Mouse (Mus musculus) liver (tissue): ENCODE measurements around the gene Krtap3-3.
"Not testable (repeated sequence)": the region's sequence is repeated elsewhere in the genome, so short reads cannot be mapped to it uniquely, and the experiment has no call there.

Experiments
- DNase-seq: peaks from one replicate; pipeline ENCODE4 v3.0.0-alpha.2; 2020; ENCODE audit warnings: mixed read lengths

The Krtap3-3 gene

DNA sequence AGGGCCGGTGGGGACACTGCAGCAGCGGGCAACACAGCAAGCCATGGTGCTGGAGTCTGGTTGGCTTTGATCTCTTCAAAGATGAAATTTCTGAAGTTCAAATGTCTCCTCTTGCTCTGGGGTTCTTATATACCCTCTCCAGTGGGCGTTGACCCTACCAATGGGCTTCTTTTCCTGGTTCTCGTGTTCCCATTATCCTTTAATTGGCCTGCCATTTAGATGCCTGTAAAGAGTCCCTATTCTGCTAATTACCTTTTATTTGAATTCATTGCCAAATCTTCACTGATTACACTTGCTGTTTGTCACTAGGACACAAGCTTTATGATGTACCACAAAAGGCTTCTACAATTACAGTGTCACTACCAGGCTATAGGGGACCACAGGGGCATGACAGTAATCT, at the start of gene Krtap3-3:
Gene Krtap3-3, minus strand, starts transcription at position 101 of the 400 bp plus-strand sequence.
- no peak for DNase-seq

- DNase-seq, result not testable (repeated sequence)
Observed at GRCm38 (mm10) chr11:99597742-99598141, 47.1 kb upstream of the Krtap3-3 start, which contains the start of gene Krtap9-3. Krtap9-3 (minus strand) TSS chr11:99598105.

GRCm38 (mm10) chr11:99590981-99591380, 40.3 kb upstream of the Krtap3-3 start, which contains the start of gene Krtap1-3:
Krtap1-3 (minus strand) TSS chr11:99591339.
- DNase-seq, result no peak

DNA sequence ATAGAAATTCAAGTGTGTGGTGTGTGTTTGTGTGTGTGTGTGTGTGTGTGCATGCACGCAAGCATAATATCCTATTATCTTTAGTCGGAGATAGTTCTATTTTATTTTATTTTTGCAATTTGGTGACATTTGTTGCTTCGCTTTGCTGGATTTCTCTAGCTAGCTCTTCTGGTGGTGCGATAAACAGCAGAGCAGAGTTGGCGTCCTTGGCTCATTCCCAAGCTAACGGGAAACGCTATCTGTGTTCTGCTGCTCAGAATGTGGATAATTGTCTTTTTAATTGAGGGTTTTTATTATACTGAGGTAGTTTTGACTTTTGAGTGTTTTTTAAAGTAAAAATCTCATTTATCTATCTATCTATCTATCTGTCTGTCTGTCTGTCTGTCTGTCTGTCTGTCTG, 34.4 kb upstream of the Krtap3-3 start:
- DNase-seq, result no peak

- no peak for DNase-seq
Observed at GRCm38 (mm10) chr11:99583245-99583704, 32.6 kb upstream of the Krtap3-3 start, which contains the start of gene Krtap1-4. Krtap1-4 (minus strand) TSS chr11:99583654.

DNA sequence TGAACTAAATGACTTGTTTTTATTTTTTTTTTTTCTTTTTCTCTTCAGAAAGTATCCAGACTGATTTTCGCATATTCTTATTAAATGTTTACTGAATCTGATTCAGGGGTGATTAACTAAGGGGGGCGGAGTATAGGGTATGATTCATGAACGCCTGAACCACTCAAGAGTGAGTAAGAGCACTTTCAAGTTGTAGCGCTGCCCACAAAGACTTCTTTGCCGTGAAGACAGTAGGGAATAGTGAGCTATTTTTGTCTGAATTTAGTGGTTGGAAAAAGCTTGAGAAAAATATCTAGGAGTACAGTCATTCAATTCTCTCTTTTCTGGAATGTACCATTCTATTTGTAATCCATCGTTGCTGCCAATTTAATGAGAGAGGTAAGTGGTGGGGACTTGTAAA, 30.9 kb upstream of the Krtap3-3 start:
- DNase-seq, result no peak

- no peak for DNase-seq
Observed at GRCm38 (mm10) chr11:99581051-99581450, 30.4 kb upstream of the Krtap3-3 start.

- DNase-seq, result no peak
Observed at GRCm38 (mm10) chr11:99580636-99581035, 30.0 kb upstream of the Krtap3-3 start, which contains the start of gene Krtap1-5. Krtap1-5 (minus strand) TSS chr11:99581016.

DNA sequence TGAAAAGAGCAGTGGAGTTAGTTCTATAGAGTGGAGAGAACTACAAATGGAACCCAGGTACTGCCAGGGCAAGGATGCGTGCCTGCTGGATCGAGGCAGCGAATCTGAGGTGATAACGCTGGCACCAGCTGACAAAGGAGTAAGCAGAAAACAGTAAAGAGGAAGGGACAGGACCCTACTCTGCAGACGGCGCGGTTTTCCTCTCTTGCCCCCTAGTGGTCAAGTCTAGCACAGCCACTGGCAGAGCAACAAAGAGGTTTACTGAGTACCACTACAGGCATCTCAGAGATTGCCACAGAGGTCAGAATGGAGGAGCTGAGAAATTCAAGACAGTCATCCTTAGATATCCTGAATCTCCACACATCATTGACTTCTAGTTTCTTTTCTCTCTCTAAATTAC, 23.4 kb upstream of the Krtap3-3 start:
- DNase-seq, result peak; percentile 59

DNA sequence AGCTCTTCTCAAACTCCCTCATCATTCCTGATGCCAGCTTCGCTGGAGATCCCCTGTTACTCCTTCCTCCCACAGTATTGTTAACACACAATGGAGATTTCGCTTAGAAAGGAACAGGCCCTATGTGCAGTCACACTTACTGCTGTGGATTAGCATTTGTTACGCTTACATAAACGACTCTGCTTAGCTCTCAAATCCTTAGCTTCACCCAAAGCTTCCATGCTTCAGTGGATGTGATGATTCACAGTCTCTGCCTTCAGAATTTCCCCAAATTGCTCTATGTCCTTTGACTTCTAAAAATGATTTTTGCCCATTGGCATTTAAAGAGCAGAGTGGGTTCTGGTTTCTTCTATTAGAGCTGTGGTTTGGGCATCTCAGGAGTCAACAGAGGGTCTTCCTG, 22.5 kb upstream of the Krtap3-3 start:
- DNase-seq, result no peak

DNA sequence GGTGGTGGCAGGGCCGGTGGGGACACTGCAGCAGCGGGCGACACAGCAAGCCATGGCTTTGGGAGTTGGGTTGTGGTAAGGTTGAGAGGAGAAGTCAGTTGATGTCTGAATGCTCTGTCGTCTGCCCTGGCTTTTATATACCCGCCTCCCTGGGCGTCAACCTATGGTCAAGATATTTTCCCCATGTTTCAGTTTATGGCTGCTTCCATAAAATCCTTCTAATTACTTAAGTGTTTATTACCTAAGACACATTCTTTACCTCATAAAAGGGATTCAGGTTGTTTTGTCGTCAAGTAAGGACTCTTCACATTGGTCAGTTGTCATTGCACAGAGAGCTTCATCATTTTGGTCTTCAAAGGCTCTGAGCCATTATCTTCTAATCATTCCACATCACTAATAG, 15.9 kb upstream of the Krtap3-3 start, which contains the start of gene Krtap3-1:
Gene Krtap3-1, minus strand, starts transcription at position 101 of the 400 bp plus-strand sequence.
- DNase-seq, result no peak

DNA sequence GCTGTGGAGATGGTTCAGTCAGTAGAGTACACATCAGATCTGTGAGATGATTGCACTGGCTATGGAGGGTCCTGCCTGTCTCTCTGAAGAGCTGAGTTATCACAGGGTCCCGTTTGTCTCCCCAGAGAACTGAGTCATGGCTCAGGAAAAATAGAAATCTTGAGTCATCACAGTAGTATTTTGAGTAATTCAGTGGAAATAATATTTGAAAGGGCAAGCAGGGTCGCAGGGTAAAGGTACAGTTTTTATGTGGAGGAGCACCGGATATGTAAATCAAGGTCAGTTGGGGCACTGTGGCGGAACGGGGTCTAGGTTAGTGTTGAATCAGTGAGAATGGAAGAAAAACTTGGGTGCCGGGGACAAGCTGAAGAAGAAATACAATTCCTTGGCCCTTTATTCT, 11.9 kb upstream of the Krtap3-3 start:
- DNase-seq, result no peak

DNA sequence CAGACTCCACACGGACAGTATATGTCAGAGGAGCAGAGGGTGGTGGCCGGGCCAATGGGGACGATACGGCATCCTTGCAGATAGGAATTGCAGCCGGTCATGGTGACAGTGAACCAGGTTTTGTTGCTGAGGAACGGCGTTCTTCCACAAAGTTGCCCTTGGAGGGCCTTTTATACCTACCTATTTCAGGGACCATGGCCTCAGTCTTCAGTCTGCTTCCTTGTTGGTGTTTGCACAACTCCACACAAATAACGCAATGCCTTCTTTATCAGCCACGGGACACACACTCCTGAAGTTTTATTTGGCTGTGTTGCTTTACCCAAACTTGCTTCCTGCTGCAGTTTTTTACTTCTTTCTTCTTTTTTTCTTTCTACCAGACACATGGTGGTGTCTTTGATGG, 8.7 kb upstream of the Krtap3-3 start, which contains the start of gene Gm11939:
Gene Gm11939, minus strand, starts transcription at position 101 of the 400 bp plus-strand sequence.
- no peak for DNase-seq

DNA sequence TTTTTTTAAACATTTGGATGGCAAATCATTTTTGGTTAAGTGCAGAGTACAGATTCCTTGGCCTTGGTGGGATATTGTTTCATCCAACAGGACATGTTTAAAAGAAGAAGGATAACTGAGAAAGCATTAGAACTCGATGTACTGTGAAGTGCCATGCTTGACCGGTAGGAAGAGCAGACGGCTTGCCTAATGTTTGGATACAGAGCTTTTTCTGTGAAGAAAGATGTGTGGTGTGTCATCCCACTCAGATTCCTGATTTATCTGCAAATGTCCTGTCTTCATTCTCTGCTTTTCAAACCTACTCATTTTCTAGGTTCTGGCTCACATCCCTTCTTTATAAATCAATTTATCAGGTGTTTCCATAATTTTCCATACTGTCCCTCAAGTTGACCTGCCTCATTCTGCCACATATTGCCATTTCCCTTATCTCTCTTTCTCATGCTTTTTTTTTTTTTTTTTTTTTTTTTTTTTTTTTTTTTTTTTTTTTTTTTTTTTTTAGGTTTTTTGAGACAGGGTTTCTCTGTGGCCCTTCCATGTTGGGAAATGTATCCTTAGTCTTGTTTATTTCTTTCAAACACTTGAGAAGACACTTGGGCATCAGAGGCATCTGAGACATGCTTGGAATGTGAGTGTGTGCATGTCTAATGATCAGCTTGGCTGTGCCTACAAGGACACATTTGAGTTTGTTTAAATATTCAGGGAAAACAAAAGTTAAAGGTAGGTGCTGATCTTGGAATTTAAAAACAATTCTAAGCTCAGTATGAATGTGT, 7.5 kb upstream of the Krtap3-3 start:
- no peak for DNase-seq

- DNase-seq, result no peak
Observed at GRCm38 (mm10) chr11:99556753-99557152, 6.1 kb upstream of the Krtap3-3 start, which contains the start of gene Krtap3-2. Krtap3-2 (minus strand) TSS chr11:99556853.

DNA sequence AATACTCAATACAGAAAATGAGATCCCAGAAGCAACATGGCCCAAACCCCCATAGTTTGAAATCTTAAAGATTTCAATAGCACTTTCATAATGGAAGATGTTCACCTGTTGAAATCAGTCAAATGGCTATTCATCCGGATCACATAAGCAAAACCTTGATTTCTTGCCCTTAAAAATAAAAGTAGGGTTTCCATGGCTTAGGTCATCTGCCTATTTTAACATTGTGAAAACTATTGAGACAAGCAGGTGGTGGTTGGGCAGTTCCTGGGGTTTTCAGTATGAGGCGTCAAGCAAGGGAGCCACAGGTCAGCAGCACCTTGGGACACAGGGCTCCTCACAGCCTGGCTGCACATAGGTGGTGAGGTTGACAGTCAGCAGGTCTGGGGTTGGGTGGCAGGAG, 5.5 kb upstream of the Krtap3-3 start:
- no peak for DNase-seq

- no peak for DNase-seq
Observed at GRCm38 (mm10) chr11:99547892-99548291, 2.8 kb downstream of the Krtap3-3 start.

DNA sequence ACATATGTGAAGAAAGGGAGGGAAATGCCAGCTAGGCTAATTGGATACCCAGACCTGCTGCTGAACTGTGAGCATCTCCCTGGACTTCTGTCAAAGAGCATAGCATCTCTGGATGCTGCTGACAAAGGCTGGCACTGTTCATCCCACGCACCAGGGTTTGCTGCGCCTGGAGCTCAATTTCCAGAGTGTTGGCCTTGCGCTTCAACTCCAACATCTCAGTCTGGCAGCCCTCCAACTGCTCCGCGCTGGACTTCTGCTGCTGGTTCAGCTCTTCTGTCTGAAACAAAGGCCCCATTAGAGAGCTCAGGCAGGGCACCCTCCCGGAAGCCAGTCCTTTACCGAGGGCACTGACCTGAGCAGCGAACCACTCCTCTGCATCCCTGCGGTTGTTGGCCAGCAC, 10.9 kb downstream of the Krtap3-3 start:
- peak; percentile 11 for DNase-seq

DNA sequence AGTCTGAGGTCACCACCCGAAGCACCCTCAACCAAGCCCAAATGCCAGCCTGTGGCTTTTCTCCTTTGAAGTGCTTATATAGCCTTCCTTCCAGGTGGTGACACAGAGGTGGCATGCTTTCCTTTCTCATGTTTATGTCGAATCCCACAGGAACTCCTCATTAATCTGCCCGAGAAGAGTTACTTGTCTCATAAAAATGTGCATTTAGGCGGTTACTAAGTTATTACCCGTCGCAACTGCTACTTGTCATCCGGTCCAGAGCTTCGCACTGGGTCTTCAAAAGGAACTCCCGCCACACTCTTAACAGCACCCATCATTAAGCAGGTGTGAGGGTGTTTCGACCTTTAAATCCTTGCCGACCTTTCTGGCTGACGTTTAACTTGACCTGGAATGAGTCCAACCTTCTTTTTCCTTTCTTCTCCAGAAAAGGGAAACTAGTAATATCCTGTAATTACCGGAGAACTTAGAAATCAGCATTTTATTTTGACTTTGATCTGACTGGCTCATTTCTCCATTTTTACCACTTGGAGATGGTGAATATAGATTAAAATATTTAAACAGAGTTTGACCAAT, 29.3 kb downstream of the Krtap3-3 start, which contains the start of gene Krt39:
Gene Krt39, minus strand, starts transcription at position 51 of the 573 bp plus-strand sequence.
- no peak for DNase-seq

GRCm38 (mm10) chr11:99514098-99514497, 36.6 kb downstream of the Krtap3-3 start:
- no peak for DNase-seq
